ENCODE assay signal across 23 mouse cellular contexts in the genomic region with DNA sequence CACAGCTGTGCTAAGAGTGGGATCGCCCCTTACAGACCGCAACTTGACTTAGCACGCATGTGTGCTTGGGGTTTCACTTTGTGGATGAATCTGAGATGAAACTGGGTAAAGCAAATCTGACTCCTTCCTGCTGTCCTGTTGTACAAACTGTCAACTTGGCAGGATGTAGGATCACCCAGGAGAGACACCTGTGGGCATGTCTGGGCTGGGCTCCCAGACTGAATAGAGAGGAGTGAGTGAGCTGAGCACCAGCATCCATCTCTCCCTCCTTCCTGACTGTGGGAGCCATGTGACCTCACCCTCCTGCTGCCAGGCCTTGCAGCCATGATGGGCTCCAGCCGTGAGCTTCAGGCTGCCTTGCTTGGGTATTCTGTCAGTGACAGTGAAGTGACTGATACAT. TPM values are rescaled to one million over a fixed set of nuclear protein-coding genes. Genes with fewer than 3 reads are reported as not detected.
"Had no signal": no experiment of that assay in that cellular context is flagged by ENCODE, and none has a peak within 500 bp of the region (broad histone marks: within the 10 kb centered on the region; RNA-seq: fewer than 3 reads in every experiment).

No protein-coding gene starts in this region.

- DNase-seq: kidney, adult 8-10 months; kidney, postnatal 36 days; left cerebral cortex, postnatal 4 days; lung, embryonic 14.5 days; lung, postnatal 14 days; retina, postnatal 1 day; right cerebral cortex, postnatal 4 days; spleen, adult 18-20 months; thymus, postnatal 14 days had no signal

- H3K9ac ChIP-seq: liver, embryonic 12.5 days; lung, embryonic 14.5 days; midbrain, embryonic 15.5 days; neural tube, embryonic 13.5 days had no signal

- H3K27ac ChIP-seq: kidney, postnatal 0 days; liver, embryonic 12.5 days; macrophage; midbrain, embryonic 15.5 days; neural tube, embryonic 13.5 days had no signal

- H3K4me2 ChIP-seq: liver, embryonic 12.5 days; lung, embryonic 14.5 days; midbrain, embryonic 11.5 days; midbrain, embryonic 15.5 days; neural tube, embryonic 13.5 days had no signal

- ATAC-seq: liver, embryonic 12.5 days; midbrain, embryonic 15.5 days had no signal

- H3K27me3 ChIP-seq: liver, embryonic 12.5 days; midbrain, embryonic 15.5 days; neural tube, embryonic 13.5 days had no signal

- H3K4me3 ChIP-seq: liver, embryonic 12.5 days; megakaryocyte, embryonic 14.5 days; midbrain, embryonic 15.5 days; neural tube, embryonic 13.5 days had no signal

- H3K9me3 ChIP-seq: liver, embryonic 12.5 days; megakaryocyte, embryonic 14.5 days; midbrain, embryonic 15.5 days; neural tube, embryonic 13.5 days had no signal

- H3K36me3 ChIP-seq: liver, embryonic 12.5 days; midbrain, embryonic 15.5 days; neural tube, embryonic 13.5 days had no signal

RNA-seq across cellular contexts. Expression of gene Crybb3, which starts 24.1 kb away (rescaled TPM):
- polyA plus RNA-seq: liver, embryonic 12.5 days; liver, embryonic 16.5 days; macrophage had no signal

RNA-seq across cellular contexts. Expression of gene Crybb2, which starts 35.6 kb away (rescaled TPM):
- total RNA-seq: layer of hippocampus, adult 8-10 months; layer of hippocampus, postnatal 14 days; left cerebral cortex, adult 18-20 months; left cerebral cortex, postnatal 10 days; left cerebral cortex, postnatal 4 days had no signal
- polyA plus RNA-seq: kidney, postnatal 0 days; limb, embryonic 14.5 days; liver, embryonic 12.5 days; liver, embryonic 16.5 days; lung, embryonic 14.5 days; macrophage; midbrain, embryonic 11.5 days; midbrain, embryonic 15.5 days; neural tube, embryonic 13.5 days; stomach, embryonic 14.5 days had no signal
